Mouse (Mus musculus) MN1 (cell line): Measurements from ENCODE around the gene Plekhh2.

Source experiments
- DNase-seq: peaks from one replicate; pipeline ENCODE4 v3.0.0-alpha.2; 2016; ENCODE audit warnings: low spot score

The Plekhh2 gene

GRCm38 (mm10) chr17:84644292-84645050 is 132.8 kb downstream of the Plekhh2 start:
- no peak for DNase-seq

- no peak for DNase-seq
Measured at GRCm38 (mm10) chr17:84645119-84645518, 133.4 kb downstream of the Plekhh2 start.

GRCm38 (mm10) chr17:84645894-84646293 is 134.2 kb downstream of the Plekhh2 start:
- DNase-seq: no peak

GRCm38 (mm10) chr17:84646477-84646876 is 134.8 kb downstream of the Plekhh2 start:
- no peak for DNase-seq

- DNase-seq: no peak
Measured at GRCm38 (mm10) chr17:84647630-84648029, 135.9 kb downstream of the Plekhh2 start.

GRCm38 (mm10) chr17:84650302-84651017 is 138.8 kb downstream of the Plekhh2 start:
- no peak for DNase-seq

GRCm38 (mm10) chr17:84653544-84653943 is 141.8 kb downstream of the Plekhh2 start:
- DNase-seq: no peak

GRCm38 (mm10) chr17:84656205-84656604 is 144.5 kb downstream of the Plekhh2 start:
- no peak for DNase-seq

- no peak for DNase-seq
Measured at GRCm38 (mm10) chr17:84656653-84657421, 145.1 kb downstream of the Plekhh2 start.

GRCm38 (mm10) chr17:84657422-84657732 is 145.7 kb downstream of the Plekhh2 start:
- DNase-seq: no peak

GRCm38 (mm10) chr17:84657782-84658181 is 146.1 kb downstream of the Plekhh2 start:
- no peak for DNase-seq

GRCm38 (mm10) chr17:84658195-84658594 is 146.5 kb downstream of the Plekhh2 start:
- no peak for DNase-seq

GRCm38 (mm10) chr17:84658951-84659350 is 147.3 kb downstream of the Plekhh2 start:
- no peak for DNase-seq

GRCm38 (mm10) chr17:84665053-84665452 is 153.4 kb downstream of the Plekhh2 start:
- no peak for DNase-seq

GRCm38 (mm10) chr17:84665691-84666090 is 154.0 kb downstream of the Plekhh2 start:
- no peak for DNase-seq

- no peak for DNase-seq
Measured at GRCm38 (mm10) chr17:84667848-84668247, 156.2 kb downstream of the Plekhh2 start.
